Mouse (Mus musculus): Measurements from ENCODE around the gene Sult1a1. TPM values are rescaled to one million over a fixed set of nuclear protein-coding genes. Genes with fewer than 3 reads are reported as not detected.

The Sult1a1 gene
- polyA plus RNA-seq (2012; rRNA removed) = 36.6 and 41.1 TPM in 2 replicates

GRCm38 (mm10) chr7:126676207-126676606, at the start of gene Sult1a1:
Gene Sult1a1, minus strand, starts transcription at chr7:126676432.

DNA sequence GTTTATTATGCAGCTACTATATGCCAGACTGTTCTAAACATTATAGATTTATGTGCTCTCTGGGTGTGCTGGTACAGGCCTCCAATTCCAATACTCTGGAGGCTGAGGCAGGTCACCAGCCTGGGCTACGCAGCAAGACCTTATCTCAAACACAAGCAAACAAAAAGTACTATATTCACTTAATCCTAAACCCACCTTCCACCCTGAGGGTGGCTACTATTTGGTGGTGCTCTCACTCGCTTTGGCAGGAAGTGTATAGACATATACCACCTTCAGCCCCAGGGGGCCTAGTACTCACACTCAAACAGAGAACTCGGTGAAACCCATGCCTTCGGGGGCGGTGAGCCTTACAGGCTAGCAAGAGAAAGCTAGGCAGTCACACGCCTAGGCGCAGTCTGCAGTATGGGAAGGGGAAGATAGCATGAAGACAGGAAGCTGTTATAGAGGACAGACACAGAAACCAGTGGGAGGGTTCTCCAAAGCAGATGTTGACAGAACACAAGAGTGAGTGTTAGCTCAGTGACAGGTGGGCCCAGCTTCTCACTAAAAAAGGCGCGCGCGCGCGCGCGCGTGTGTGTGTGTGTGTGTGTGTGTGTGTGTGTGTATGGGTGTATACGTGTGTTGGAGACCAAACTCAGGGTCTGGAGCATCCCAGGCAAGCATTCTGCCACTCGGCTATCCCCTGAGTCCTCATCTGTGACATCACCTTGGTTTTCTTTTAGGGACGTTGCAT, 31.4 kb upstream of the Sult1a1 start, which contains the start of gene Coro1a:
Coro1a (minus strand) TSS at position 346 of the 733 bp plus-strand sequence.

GRCm38 (mm10) chr7:126695631-126696207, 19.5 kb upstream of the Sult1a1 start, which contains the start of gene Slx1b:
Gene Slx1b, minus strand, starts transcription at chr7:126695784.

GRCm38 (mm10) chr7:126695210-126695611, 19.0 kb upstream of the Sult1a1 start, which contains the start of gene Bola2:
Gene Bola2, plus strand, starts transcription at chr7:126695401.

DNA sequence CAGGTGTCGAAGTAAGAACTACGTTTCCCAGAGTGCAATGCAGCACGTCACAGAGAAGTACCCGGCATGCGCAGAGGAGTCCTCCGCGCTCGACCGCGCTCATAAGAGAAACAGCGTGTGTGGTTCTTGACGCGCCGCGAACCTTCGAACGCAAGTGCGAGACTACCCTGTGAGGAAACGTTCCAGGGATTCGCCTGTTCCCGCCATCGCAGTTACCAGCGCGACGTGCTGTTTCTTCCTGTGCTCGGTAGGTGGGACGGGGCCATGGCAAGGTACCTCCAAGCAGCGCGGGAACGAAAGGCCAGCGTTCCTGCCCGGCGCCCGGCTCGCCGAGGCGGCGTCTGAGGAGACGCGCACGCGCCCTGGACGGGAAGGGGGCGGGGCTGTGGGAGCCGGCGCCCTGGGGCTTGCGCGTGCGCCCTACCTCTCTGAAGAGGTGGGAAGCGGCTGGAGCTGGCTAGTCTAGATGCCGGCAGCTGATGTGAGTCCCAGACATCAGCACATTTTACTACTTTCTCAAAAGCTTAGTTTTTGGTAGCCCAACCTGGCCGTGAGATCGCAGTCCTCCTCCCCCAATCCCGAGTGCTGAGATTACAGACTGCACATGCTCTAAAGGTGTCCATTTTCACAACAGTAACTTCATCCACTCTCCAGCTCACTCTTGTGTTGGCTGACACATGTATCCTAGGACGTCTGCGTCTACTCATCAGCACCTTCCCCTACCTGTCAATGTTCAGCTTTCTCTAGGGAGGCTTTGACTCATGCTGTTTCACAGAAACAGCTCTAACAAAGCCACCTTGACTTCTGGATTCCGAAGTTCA, 26.8 kb downstream of the Sult1a1 start, which contains the start of gene Sgf29:
Sgf29 (plus strand) TSS at position 79 of the 821 bp plus-strand sequence.

DNA sequence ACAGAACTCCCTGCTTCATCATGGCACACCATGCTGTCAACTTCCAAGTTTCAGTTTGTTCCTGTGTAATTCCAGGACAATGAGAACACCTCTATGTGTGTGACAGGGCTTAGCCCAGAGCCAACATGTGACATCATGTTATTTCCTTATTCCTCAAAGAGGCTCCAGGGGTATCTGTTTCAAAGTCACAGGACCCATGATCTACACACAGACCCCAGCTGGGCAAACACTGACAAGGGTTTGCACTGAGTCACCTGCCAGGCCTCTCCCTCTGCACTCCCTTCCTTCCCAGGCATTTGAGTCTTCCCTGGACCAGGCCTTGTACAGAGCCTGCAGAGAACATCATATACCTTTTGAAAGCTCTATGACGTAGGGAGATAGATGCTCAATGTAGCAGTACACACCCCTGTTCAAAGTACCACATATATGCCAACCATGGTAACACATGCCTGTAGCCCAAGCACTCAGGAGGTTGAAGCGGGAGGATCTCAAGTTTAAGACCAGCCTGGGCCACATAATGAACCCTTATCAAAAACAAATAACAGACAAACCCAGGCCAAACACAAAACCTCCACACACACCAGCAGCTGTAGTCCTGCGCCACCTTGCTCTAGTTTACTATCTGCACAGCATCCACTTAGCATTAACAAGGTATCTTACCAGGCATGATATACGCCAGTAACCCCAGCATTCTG, 45.3 kb downstream of the Sult1a1 start, which contains the start of gene Nupr1:
Nupr1 (minus strand) TSS at position 38 of the 695 bp plus-strand sequence.

Other genes starting within 250 kb of the Sult1a1 start
- gene Rabep2, start 247.7 kb downstream of the Sult1a1 start, polyA plus RNA-seq (2012; rRNA removed) = 76.5 and 79.0 TPM in 2 replicates
- 0.43 and 0.92 TPM in 2 replicates for gene Atp2a1, start 213.3 kb downstream of the Sult1a1 start, polyA plus RNA-seq (2012; rRNA removed)
- gene Sh2b1, start 201.0 kb downstream of the Sult1a1 start, polyA plus RNA-seq (2012; rRNA removed) = 73.4 and 90.0 TPM in 2 replicates
- gene Tufm, start 189.1 kb downstream of the Sult1a1 start, polyA plus RNA-seq (2012; rRNA removed) = 160 and 171 TPM in 2 replicates
- gene Atxn2l, start 173.0 kb downstream of the Sult1a1 start, polyA plus RNA-seq (2012; rRNA removed) = 261 and 386 TPM in 2 replicates
- gene Eif3c, start 110.0 kb downstream of the Sult1a1 start, polyA plus RNA-seq (2012; rRNA removed) = 143 and 153 TPM in 2 replicates
- 5.2 and 5.6 TPM in 2 replicates for gene Apobr, start 91.5 kb downstream of the Sult1a1 start, polyA plus RNA-seq (2012; rRNA removed)
- gene Cln3, start 90.6 kb downstream of the Sult1a1 start, polyA plus RNA-seq (2012; rRNA removed) = 93.1 and 135 TPM in 2 replicates
- gene Il27, start 81.5 kb downstream of the Sult1a1 start, polyA plus RNA-seq (2012; rRNA removed) = 0.42 TPM in 1 of 2 replicates, not detected in the other
- gene Nupr1, start 45.6 kb downstream of the Sult1a1 start, polyA plus RNA-seq (2012; rRNA removed) = 135 and 164 TPM in 2 replicates
- gene Sgf29, start 27.1 kb downstream of the Sult1a1 start, polyA plus RNA-seq (2012; rRNA removed) = 53.8 and 56.8 TPM in 2 replicates
- gene Bola2, start 19.0 kb upstream of the Sult1a1 start, polyA plus RNA-seq (2012; rRNA removed) = 71.6 and 99.0 TPM in 2 replicates
- gene Slx1b, start 19.4 kb upstream of the Sult1a1 start, polyA plus RNA-seq (2012; rRNA removed) = 35.0 and 35.2 TPM in 2 replicates
- gene Coro1a, start 31.4 kb upstream of the Sult1a1 start, polyA plus RNA-seq (2012; rRNA removed) = 68.2 and 90.8 TPM in 2 replicates
- gene Mapk3, start 83.2 kb upstream of the Sult1a1 start, polyA plus RNA-seq (2012; rRNA removed) = 270 and 291 TPM in 2 replicates
- gene Gdpd3, start 89.9 kb upstream of the Sult1a1 start, polyA plus RNA-seq (2012; rRNA removed) = 16.7 and 25.4 TPM in 2 replicates
- gene Ypel3, start 100.5 kb upstream of the Sult1a1 start, polyA plus RNA-seq (2012; rRNA removed) = 456 and 506 TPM in 2 replicates
- gene Tbx6, start 105.1 kb upstream of the Sult1a1 start, polyA plus RNA-seq (2012; rRNA removed) = 3.5 and 5.3 TPM in 2 replicates
- 245 and 279 TPM in 2 replicates for gene Ppp4c, start 116.1 kb upstream of the Sult1a1 start, polyA plus RNA-seq (2012; rRNA removed)
- 8.3 and 9.0 TPM in 2 replicates for gene Fam57b, start 121.2 kb upstream of the Sult1a1 start, polyA plus RNA-seq (2012; rRNA removed)
- not detected in 2 replicates for gene 4930451I11Rik, start 155.2 kb upstream of the Sult1a1 start, polyA plus RNA-seq (2012; rRNA removed)
- gene Doc2a, start 171.0 kb upstream of the Sult1a1 start, polyA plus RNA-seq (2012; rRNA removed) = 0.12 and 0.45 TPM in 2 replicates
- 11.2 and 13.2 TPM in 2 replicates for gene Hirip3, start 185.5 kb upstream of the Sult1a1 start, polyA plus RNA-seq (2012; rRNA removed)
- gene Ino80e, start 185.9 kb upstream of the Sult1a1 start, polyA plus RNA-seq (2012; rRNA removed) = 82.1 and 86.8 TPM in 2 replicates
- gene Taok2, start 208.3 kb upstream of the Sult1a1 start, polyA plus RNA-seq (2012; rRNA removed) = 167 and 168 TPM in 2 replicates
- 86.4 and 116 TPM in 2 replicates for gene Tmem219, start 246.5 kb upstream of the Sult1a1 start, polyA plus RNA-seq (2012; rRNA removed)

All from ovary, adult 2 months (tissue).